Mouse (Mus musculus): ENCODE results near the gene Zfyve1.

The Zfyve1 gene

GRCm38 (mm10) chr12:83520311-83520890, 76.6 kb downstream of the Zfyve1 start, which contains the start of gene Dcaf4:
Gene Dcaf4 (plus strand): TSS chr12:83520466.
- DNase-seq = peak; percentile 98 to 99

- no peak for DNase-seq
Observed at GRCm38 (mm10) chr12:83517580-83517979, 79.4 kb downstream of the Zfyve1 start.

GRCm38 (mm10) chr12:83514216-83514615, 82.8 kb downstream of the Zfyve1 start:
- DNase-seq = no peak

GRCm38 (mm10) chr12:83513185-83513584, 83.8 kb downstream of the Zfyve1 start:
- DNase-seq = peak in 1 of 2 experiments; percentile 46

GRCm38 (mm10) chr12:83512783-83513182, 84.2 kb downstream of the Zfyve1 start:
- DNase-seq = no peak

- no peak for DNase-seq
Observed at GRCm38 (mm10) chr12:83510586-83510985, 86.4 kb downstream of the Zfyve1 start.

- DNase-seq = no peak
Observed at GRCm38 (mm10) chr12:83506543-83506942, 90.5 kb downstream of the Zfyve1 start.

GRCm38 (mm10) chr12:83502190-83502589, 94.8 kb downstream of the Zfyve1 start:
- DNase-seq = peak; percentile 80 to 87

GRCm38 (mm10) chr12:83499256-83499655, 97.8 kb downstream of the Zfyve1 start:
- no peak for DNase-seq

- no peak for DNase-seq
Observed at GRCm38 (mm10) chr12:83497959-83498358, 99.1 kb downstream of the Zfyve1 start.

- no peak for DNase-seq
Observed at GRCm38 (mm10) chr12:83496736-83497135, 100.3 kb downstream of the Zfyve1 start.
